Mouse (Mus musculus): ENCODE data around the gene Zfp981. TPM values are rescaled to one million over a fixed set of nuclear protein-coding genes. Genes with fewer than 3 reads are reported as not detected.
"Not testable (repeated sequence)": the region's sequence is repeated elsewhere in the genome, so short reads cannot be mapped to it uniquely, and the experiment has no call there.

The Zfp981 gene
- polyA plus RNA-seq, 1 experiment from 2014 or later: 0.21 TPM

DNA sequence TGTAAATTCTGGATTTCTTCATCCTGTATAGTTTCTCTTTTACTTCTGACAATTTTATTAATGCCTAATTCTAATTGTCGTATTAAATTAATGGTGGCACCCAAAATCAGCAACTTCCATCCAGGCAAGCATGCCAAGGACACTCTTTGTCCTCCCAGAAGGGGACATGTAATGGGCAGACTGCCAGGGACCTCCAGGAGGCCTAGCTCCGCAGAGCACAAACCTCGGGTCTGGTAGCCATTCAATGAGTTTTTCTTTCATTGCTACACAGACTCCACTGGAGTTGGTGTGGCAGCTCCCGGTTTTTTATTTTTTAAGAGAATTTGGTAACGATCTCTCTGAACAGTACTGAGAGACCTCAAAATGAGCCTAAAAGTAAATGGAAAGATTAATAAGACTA lies 41.1 kb upstream of the Zfp981 start:
- not testable (repeated sequence) for H3K4me3 ChIP-seq (ENCODE audit: low read depth, low read length); H3K4me2 ChIP-seq; H3K4me1 ChIP-seq (replicated peaks; ENCODE audit: control insufficient read depth, insufficient read depth, low read length); H3K9ac ChIP-seq (ENCODE audit: low read depth, low read length); H3K27ac ChIP-seq (ENCODE audit: low read depth, low read length); H3K27me3 ChIP-seq (replicated peaks; ENCODE audit: control insufficient read depth, insufficient read depth, low read length); ATAC-seq (replicated peaks; ENCODE audit: low FRiP score)
- Histone ChIP-seq H3K9me3 (ENCODE audit: control insufficient read depth, low read length) (peaks cover 32% of the 10 kb centered on the region), H3K36me3 (ENCODE audit: control insufficient read depth, insufficient read depth, low read length) (peaks cover 11% of the 10 kb centered on the region; the same call in 1 of the 2 replicates)
- peak; percentile 31 for DNase-seq (ENCODE audit: low spot score)
- WGBS: 82% methylated on average over 5 of the region's 5 CpGs

DNA sequence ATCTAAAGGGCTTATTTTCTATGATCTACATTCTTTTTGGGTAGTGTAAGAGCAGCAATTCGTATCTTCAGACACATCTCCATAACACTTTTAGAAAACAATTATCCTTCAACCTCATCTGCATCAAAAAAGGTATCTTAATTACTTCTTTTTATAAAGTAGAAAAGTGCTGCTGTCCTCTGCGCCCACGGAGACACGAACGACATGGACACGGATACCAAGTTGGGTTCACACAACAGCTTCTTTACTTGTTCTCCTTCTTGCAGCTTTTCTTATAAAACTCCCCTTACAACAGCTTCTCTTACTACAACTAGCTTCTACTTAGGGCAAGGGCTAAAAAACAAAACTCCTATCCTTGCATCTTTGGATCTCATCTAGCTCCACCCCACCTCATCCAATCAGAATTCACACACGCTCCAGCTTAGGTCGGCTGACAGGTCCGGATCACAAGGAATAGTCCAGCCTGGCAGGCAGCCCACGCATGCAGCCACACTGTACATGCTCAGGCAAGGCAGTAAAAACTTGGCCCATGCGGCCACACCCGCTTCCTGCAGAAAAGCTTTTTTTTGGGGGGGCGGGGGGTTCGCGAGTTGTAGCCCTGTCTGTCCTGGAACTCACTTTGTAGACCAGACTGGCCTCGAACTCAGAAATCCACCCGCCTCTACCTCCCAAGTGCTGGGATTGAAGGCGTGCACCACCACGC lies 38.0 kb upstream of the Zfp981 start:
- peak; percentile 15 for DNase-seq (ENCODE audit: low spot score)

DNA sequence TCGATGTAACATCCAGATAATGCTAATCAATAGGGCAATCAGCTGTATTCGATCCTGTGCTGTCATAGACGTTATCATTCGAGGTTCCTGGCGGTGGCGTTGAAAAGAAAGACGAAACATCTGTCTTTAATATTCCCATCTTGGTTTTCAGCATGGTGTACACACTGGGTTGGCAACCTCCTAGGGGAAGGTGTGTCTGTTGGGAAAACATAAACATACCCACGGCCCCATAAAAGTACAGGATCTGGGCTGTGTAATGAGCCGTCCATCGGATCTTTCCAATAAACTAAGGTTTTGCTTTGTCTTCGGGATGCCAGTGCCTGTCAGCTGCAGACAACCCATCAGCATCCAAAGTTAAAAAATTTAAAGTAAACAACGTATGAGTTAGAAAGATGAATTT lies 31.8 kb upstream of the Zfp981 start:
- not testable (repeated sequence) for H3K4me3 ChIP-seq (ENCODE audit: low read depth, low read length); H3K36me3 ChIP-seq (ENCODE audit: control insufficient read depth, insufficient read depth, low read length); H3K9me3 ChIP-seq (ENCODE audit: control insufficient read depth, low read length); H3K9ac ChIP-seq (ENCODE audit: low read depth, low read length); H3K4me2 ChIP-seq; H3K27me3 ChIP-seq (replicated peaks; ENCODE audit: control insufficient read depth, insufficient read depth, low read length); H3K27ac ChIP-seq (ENCODE audit: low read depth, low read length); H3K4me1 ChIP-seq (replicated peaks; ENCODE audit: control insufficient read depth, insufficient read depth, low read length)
- ATAC-seq (replicated peaks; ENCODE audit: low FRiP score): 0 out of 2 replicates have a peak, but pooled peaks have one; percentile 16
- WGBS: 95% methylated on average over 9 of the region's 12 CpGs
- DNase-seq (ENCODE audit: low spot score): peak; percentile 15

More for the DNA sequence above, 38.0 kb upstream of the Zfp981 start:
- not testable (repeated sequence) for H3K9ac ChIP-seq (ENCODE audit: low read depth, low read length); H3K4me3 ChIP-seq (ENCODE audit: low read depth, low read length); H3K27me3 ChIP-seq (replicated peaks; ENCODE audit: control insufficient read depth, insufficient read depth, low read length); H3K4me1 ChIP-seq (replicated peaks; ENCODE audit: control insufficient read depth, insufficient read depth, low read length); H3K4me2 ChIP-seq; H3K36me3 ChIP-seq (ENCODE audit: control insufficient read depth, insufficient read depth, low read length); H3K27ac ChIP-seq (ENCODE audit: low read depth, low read length)
- peaks cover 13% of the 10 kb centered on the region for H3K9me3 ChIP-seq (ENCODE audit: control insufficient read depth, low read length)
- 89% methylated on average over 17 of the region's 19 CpGs for WGBS
- peak; percentile 39; the same call in 1 of the 2 replicates for ATAC-seq (replicated peaks; ENCODE audit: low FRiP score)

DNA sequence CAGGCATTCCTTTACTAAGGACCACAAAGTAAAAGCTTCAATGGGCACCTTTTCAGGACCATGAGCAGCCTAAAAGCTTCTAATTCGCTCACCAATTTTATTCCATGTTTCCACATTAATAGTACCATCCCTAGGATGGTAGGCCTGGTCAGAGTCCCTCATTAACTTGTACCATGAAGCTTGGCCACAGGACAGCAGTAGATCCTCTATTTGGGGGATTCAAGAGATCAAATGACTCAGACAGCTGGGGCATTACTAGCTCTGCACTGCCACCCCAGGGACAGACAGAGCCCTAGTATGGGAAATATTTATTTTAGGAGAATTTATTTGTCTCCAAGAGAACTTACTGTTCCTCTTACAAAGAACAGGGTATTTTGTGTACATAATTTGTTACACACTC lies 27.6 kb upstream of the Zfp981 start:
- not testable (repeated sequence) for H3K4me3 ChIP-seq (ENCODE audit: low read depth, low read length); H3K4me2 ChIP-seq; H3K9ac ChIP-seq (ENCODE audit: low read depth, low read length); H3K27ac ChIP-seq (ENCODE audit: low read depth, low read length); H3K27me3 ChIP-seq (replicated peaks; ENCODE audit: control insufficient read depth, insufficient read depth, low read length); H3K36me3 ChIP-seq (ENCODE audit: control insufficient read depth, insufficient read depth, low read length); DNase-seq (ENCODE audit: low spot score); H3K4me1 ChIP-seq (replicated peaks; ENCODE audit: control insufficient read depth, insufficient read depth, low read length)
- WGBS: no CpG with 5 or more reads among the region's 1 CpGs
- H3K9me3 ChIP-seq (ENCODE audit: control insufficient read depth, low read length): peaks cover 24% of the 10 kb centered on the region
- peak; percentile 17; the same call in 1 of the 2 replicates for ATAC-seq (replicated peaks; ENCODE audit: low FRiP score)

DNA sequence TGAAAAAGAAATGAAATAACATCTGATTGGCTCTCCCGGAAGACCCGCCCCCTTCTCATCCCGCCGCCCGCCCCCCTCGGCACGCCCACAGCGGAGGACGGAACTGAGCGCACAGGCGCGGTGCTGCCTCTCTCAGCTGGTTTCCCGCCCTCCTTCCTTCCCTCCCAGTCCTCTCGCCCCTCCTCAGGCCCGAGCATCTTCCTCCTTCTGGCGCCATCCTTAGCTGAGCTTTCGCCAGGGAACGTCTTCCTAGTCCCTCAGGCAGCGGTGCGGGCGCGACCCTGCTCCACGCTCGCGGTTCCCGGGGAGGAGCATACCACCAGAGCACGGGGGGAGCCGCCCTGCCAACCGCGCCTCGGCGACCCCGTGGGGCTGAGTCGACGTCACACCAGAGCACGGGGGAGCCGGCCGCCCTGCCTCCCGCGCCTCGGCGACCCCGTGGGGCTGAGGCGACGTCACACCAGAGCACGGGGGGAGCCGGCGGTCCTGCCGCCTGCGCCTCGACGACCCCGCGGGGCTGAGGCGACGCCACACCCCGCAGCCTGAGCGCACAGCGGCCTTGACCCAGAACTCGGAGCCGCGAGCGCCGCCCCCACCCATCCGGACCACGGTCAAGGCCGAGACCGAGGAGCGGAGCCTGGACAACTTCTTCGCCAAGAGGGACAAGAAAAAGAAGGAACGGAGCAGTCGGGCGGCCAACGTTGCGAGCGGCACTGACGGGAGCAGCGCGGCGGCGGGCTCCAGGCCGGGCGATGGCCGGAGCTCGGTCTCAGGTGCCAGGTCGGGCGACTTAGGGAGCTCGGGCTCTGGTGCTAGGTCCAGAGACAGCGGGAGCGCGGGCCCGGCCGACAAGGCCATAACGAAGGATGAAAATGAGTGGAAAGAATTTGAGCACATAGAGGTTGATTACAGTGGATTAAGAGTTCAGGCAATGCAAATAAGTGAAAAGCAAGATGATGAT lies 26.8 kb upstream of the Zfp981 start:
- H3K9me3 ChIP-seq (ENCODE audit: control insufficient read depth, low read length): peaks cover 21% of the 10 kb centered on the region
- ATAC-seq (replicated peaks; ENCODE audit: low FRiP score): peak; percentile 76
- not testable (repeated sequence) for H3K4me2 ChIP-seq; H3K36me3 ChIP-seq (ENCODE audit: control insufficient read depth, insufficient read depth, low read length); H3K9ac ChIP-seq (ENCODE audit: low read depth, low read length); H3K27ac ChIP-seq (ENCODE audit: low read depth, low read length); DNase-seq (ENCODE audit: low spot score); H3K4me3 ChIP-seq (ENCODE audit: low read depth, low read length); H3K4me1 ChIP-seq (replicated peaks; ENCODE audit: control insufficient read depth, insufficient read depth, low read length); H3K27me3 ChIP-seq (replicated peaks; ENCODE audit: control insufficient read depth, insufficient read depth, low read length)
- WGBS: 49% methylated on average over 61 of the region's 94 CpGs

DNA sequence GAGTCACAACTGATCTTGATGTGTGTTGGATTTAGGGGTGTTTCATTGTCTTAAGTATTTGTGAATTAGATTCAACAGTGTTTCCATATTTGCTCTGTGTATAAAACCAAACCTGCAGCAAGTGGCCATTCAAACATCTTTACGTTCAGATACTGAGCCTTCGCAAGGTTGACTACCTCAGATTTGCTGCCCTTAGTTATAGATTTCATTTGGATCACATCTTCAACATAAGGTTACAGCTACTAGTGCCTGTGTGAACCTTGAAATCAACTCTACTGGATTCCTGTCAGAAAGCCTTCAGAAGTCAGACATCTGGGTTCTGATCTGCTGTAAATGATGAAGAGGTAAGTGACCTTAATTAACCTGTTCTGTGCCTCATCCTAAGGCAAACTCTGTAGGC lies 25.6 kb upstream of the Zfp981 start:
- WGBS: 95% methylated on average over 2 of the region's 2 CpGs
- DNase-seq (ENCODE audit: low spot score): not testable (repeated sequence)
- H3K9me3 ChIP-seq (ENCODE audit: control insufficient read depth, low read length): peaks cover 27% of the 10 kb centered on the region

DNA sequence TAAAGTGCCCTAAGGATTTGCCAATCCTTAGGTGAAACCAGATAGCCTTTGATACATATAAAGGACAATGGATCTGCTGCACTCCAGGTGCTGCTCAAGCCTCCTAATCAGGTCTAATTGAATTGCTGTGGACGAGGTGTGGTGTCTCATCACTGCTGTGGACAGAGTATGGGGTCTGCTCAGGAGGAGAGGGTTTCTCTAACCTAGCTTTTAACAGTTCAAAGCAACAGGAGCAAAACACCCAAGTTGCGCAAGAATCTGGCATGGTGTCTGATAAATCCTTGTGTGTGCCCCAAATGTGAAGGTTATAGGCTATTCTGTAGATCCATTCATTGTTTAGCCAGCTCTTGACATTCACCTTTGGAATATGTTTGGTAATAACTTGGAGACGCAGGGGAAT lies 24.9 kb upstream of the Zfp981 start:
- not testable (repeated sequence) for DNase-seq (ENCODE audit: low spot score); H3K4me2 ChIP-seq; H3K27ac ChIP-seq (ENCODE audit: low read depth, low read length); H3K4me3 ChIP-seq (ENCODE audit: low read depth, low read length); H3K36me3 ChIP-seq (ENCODE audit: control insufficient read depth, insufficient read depth, low read length); H3K9ac ChIP-seq (ENCODE audit: low read depth, low read length); ATAC-seq (replicated peaks; ENCODE audit: low FRiP score); H3K4me1 ChIP-seq (replicated peaks; ENCODE audit: control insufficient read depth, insufficient read depth, low read length); H3K27me3 ChIP-seq (replicated peaks; ENCODE audit: control insufficient read depth, insufficient read depth, low read length)
- peaks cover 32% of the 10 kb centered on the region for H3K9me3 ChIP-seq (ENCODE audit: control insufficient read depth, low read length)
- 77% methylated on average over 3 of the region's 3 CpGs for WGBS

More for the DNA sequence above, 25.6 kb upstream of the Zfp981 start:
- H3K27ac ChIP-seq (ENCODE audit: low read depth, low read length); H3K4me2 ChIP-seq; H3K4me3 ChIP-seq (ENCODE audit: low read depth, low read length); H3K9ac ChIP-seq (ENCODE audit: low read depth, low read length); H3K4me1 ChIP-seq (replicated peaks; ENCODE audit: control insufficient read depth, insufficient read depth, low read length); H3K36me3 ChIP-seq (ENCODE audit: control insufficient read depth, insufficient read depth, low read length); ATAC-seq (replicated peaks; ENCODE audit: low FRiP score); H3K27me3 ChIP-seq (replicated peaks; ENCODE audit: control insufficient read depth, insufficient read depth, low read length): not testable (repeated sequence)

DNA sequence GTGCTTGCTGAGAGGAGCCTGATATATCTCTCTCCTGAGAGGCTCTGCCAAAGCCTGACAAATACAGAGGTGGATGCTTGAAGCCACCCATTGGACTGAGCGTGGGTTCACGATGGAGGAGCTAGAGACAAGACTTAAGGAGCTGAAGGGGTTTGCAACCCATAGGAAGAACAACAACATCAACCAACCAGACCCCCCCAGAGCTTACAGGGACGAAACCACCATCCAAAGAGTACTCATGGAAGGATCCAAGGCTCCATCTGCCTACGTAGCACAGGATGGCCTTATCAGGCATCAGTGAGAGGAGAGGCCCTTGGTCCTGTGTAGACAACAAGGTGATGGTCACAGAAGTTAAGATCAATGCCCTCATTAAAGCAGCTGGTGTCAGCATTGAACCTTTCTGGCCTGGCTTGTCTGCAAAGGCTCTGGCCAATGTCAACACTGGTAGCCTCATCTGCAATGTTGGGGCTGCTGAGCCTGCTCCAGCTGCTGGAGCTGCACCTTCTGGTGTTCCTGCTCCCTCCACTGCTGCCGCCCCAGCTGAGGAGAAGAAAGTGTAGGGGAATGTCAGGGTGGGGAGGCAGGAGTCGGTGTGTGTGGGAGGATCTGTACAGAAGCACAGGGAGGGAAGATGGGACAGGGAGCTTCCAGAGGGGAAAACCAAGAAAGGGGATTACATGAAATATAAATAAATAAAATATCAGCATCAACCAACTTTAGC lies 21.3 kb upstream of the Zfp981 start:
- H3K4me2 ChIP-seq; DNase-seq (ENCODE audit: low spot score); H3K4me3 ChIP-seq (ENCODE audit: low read depth, low read length); H3K9ac ChIP-seq (ENCODE audit: low read depth, low read length); H3K36me3 ChIP-seq (ENCODE audit: control insufficient read depth, insufficient read depth, low read length); H3K4me1 ChIP-seq (replicated peaks; ENCODE audit: control insufficient read depth, insufficient read depth, low read length); H3K27me3 ChIP-seq (replicated peaks; ENCODE audit: control insufficient read depth, insufficient read depth, low read length); H3K27ac ChIP-seq (ENCODE audit: low read depth, low read length): not testable (repeated sequence)
- WGBS: 67% methylated on average over 6 of the region's 6 CpGs
- peak; percentile 27 for ATAC-seq (replicated peaks; ENCODE audit: low FRiP score)
- H3K9me3 ChIP-seq (ENCODE audit: control insufficient read depth, low read length): peaks cover 51% of the 10 kb centered on the region
